Mouse (Mus musculus): ENCODE data around the gene Dmrta1. TPM values are rescaled to one million over a fixed set of nuclear protein-coding genes. Genes with fewer than 3 reads are reported as not detected.
A peak's percentile ranks its signal among the peaks of the same experiment; 100 is the strongest.

Dmrta1 gene
- polyA plus RNA-seq (2014; fragmentation: Nextera tagmentation; extraction: Ambion mirVana) = 0.09 and 0.18 TPM in 2 replicates

DNA sequence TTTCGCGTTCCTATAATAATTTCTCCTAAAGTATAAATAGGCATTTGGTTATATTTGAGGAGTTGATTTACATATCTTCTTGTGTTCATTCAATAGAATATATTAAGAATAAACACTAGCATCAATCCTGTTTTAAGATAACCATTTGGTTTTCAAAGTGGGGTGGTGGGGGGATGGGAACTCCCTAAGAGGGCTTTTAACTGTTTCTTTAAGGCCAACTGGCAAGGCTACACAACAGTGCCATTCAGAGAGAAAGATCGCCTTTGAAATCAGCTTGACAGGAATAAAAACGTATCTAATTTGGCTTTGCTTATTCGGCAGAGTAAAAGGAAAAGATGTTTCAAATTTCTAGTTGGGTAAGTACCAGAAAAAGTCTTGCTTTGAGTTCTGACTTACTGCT lies at the start of gene Dmrta1:
Dmrta1 (plus strand) TSS at position 242 of the 400 bp plus-strand sequence.
- no peaks in the 10 kb centered on the region for H3K9me3 ChIP-seq (ENCODE audit: control insufficient read depth, low read length)
- H3K27me3 ChIP-seq (ENCODE audit: control insufficient read depth, insufficient read depth, low read length) = no peaks in the 10 kb centered on the region
- H3K9ac ChIP-seq (ENCODE audit: low read depth, low read length) = no peak within 1 kb of the TSS
- no peak within 1 kb of the TSS for H3K4me2 ChIP-seq (replicated peaks; ENCODE audit: low read depth, low read length)
- H3K36me3 ChIP-seq (ENCODE audit: control insufficient read depth, insufficient read depth, low read length) = no peaks in the 10 kb centered on the region
- WGBS = 54% methylated on average over 5 of the region's 5 CpGs
- ATAC-seq (ENCODE audit: low FRiP score, low TSS enrichment) = no peak
- H3K4me3 ChIP-seq (ENCODE audit: low read length) = no peak within 1 kb of the TSS
- H3K27ac ChIP-seq (ENCODE audit: low read depth, low read length) = no peak within 1 kb of the TSS
- H3K4me1 ChIP-seq (ENCODE audit: control insufficient read depth, insufficient read depth, low read length) = no peaks in the 10 kb centered on the region

DNA sequence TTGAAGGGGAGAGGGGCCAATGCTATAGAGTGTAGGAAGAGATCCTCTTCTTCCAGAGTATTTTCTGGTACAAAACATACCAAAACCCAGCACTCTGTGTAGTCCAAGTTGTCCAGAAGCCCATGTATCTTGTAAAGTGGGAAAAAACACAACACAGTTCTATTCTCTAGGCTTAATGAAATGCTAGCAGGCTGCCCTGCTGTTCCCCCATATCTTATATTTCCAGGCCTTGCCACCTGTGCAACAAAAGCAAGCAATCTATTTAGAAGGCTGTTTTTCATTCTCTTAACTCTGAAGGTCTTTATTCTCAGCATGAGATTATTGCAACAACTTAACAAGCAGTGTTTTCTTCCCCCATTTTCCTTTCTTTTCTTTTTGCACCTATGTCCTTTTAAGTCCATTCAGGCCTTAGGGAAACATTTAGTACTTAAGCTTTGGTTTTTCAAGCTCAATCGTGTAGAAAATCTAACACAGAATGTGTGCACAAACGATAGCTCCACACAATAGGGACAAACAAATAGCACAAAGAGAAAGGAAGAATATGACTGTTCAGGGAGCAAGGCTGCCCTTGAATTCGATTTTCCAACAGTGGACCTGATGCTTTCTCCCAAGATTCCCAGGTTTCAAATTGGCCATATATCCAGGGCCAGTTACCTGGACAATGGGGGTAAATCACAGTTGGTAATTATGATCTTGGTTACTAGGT lies 48.7 kb upstream of the Dmrta1 start:
- Histone ChIP-seq H3K27me3 (ENCODE audit: control insufficient read depth, insufficient read depth, low read length) (no peaks in the 10 kb centered on the region), H3K4me3 (ENCODE audit: low read length) (no peak overlapping the region), H3K4me2 (replicated peaks; ENCODE audit: low read depth, low read length) (no peak overlapping the region), H3K4me1 (ENCODE audit: control insufficient read depth, insufficient read depth, low read length) (no peaks in the 10 kb centered on the region), H3K9me3 (ENCODE audit: control insufficient read depth, low read length) (no peaks in the 10 kb centered on the region), H3K9ac (ENCODE audit: low read depth, low read length) (no peak overlapping the region), H3K36me3 (ENCODE audit: control insufficient read depth, insufficient read depth, low read length) (no peaks in the 10 kb centered on the region), H3K27ac (ENCODE audit: low read depth, low read length) (no peak overlapping the region)
- WGBS = 77% methylated on average over 3 of the region's 3 CpGs
- no peak for ATAC-seq (ENCODE audit: low FRiP score, low TSS enrichment)

DNA sequence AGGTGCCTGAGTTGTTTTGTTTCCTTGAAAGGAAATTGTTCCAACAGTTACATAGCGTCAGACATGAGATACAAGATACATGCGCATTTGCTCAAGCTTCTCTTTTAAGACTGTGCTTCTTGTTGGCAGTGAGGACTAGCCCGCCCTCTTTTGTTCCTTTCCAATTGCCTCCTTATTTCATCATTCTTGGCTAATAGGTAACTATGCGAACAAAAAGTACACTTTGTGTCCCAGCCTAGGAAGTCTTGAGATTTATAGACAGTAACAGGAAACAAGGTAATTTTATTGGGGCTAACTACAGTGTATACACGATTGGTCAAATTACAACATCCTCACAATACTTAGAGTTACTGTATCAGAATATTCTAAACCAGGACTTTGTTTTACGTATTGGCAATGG lies 47.7 kb upstream of the Dmrta1 start:
- H3K9ac ChIP-seq (ENCODE audit: low read depth, low read length) = no peak overlapping the region
- H3K4me1 ChIP-seq (ENCODE audit: control insufficient read depth, insufficient read depth, low read length) = no peaks in the 10 kb centered on the region
- WGBS = 77% methylated on average over 6 of the region's 6 CpGs

DNA sequence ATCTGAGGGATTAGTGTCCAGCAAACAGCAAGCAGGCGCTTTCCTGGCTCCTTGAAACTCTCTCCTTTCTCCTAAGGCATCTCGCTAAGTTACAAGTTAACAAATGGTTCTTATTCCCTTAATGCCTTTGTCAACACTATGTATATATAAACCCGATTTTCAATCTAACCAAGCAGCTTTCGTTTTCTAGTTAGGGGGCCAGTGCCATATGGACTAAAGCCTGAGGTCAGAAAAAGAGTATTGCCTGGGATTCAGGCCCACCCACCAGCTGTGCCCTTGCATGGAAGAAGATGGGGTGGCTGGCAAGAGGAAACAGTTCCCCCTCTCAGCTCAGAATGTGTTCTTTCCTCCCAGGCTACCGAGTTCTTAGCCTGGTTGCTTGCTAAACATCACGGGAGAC lies 40.6 kb upstream of the Dmrta1 start:
- 58% methylated on average over 6 of the region's 6 CpGs for WGBS
- ATAC-seq (ENCODE audit: low FRiP score, low TSS enrichment) = no peak

More for the DNA sequence above, 47.7 kb upstream of the Dmrta1 start:
- no peak for ATAC-seq (ENCODE audit: low FRiP score, low TSS enrichment)
- no peak overlapping the region for H3K4me3 ChIP-seq (ENCODE audit: low read length)
- no peaks in the 10 kb centered on the region for H3K9me3 ChIP-seq (ENCODE audit: control insufficient read depth, low read length)
- no peaks in the 10 kb centered on the region for H3K36me3 ChIP-seq (ENCODE audit: control insufficient read depth, insufficient read depth, low read length)
- H3K27me3 ChIP-seq (ENCODE audit: control insufficient read depth, insufficient read depth, low read length) = no peaks in the 10 kb centered on the region
- H3K4me2 ChIP-seq (replicated peaks; ENCODE audit: low read depth, low read length) = no peak overlapping the region
- H3K27ac ChIP-seq (ENCODE audit: low read depth, low read length) = no peak overlapping the region

DNA sequence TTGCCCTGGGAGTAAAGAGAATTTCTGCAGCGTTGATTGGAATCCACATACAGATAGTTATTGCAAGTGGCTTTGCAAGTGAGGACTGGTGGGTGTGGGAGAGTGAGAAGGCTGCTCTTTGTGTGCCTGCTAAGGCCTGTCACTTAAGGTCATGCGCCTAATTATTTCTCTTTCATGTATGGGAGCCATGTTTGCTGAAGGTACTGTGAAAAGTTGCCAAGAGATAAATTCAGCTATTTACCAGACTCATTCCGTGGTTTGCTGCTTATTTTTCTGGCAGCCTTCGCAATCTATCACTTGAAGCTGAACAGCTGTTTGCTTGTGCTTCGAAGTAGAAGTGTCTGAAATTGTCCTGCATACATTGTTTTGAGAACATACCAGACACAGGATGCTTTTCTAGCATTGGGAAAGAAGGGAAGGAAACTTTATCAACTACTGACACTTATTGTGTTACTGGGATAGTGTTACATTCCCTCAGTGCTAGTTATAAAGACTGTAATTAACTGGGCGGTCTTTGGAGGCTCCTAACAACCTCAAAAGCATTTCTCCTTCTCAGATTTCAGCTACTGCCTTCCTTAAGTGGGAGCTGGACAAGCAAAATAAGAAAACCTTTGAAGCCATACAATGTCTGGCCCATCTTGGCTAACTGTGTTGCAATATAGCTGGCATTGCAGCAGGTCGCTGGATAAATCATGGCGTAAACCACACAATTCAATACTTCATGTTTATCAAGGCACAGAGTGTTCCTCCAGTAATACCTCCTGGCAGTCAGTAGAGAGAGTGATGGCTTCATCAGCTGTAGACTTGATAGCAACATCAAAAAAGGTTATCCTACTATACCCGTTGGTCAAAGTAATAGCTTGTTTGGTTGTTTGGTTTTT lies 34.8 kb upstream of the Dmrta1 start:
- H3K4me1 ChIP-seq (ENCODE audit: control insufficient read depth, insufficient read depth, low read length) = 0 out of 2 replicates have a peak, but pooled peaks cover 4% of the 10 kb centered on the region
- ATAC-seq (ENCODE audit: low FRiP score, low TSS enrichment) = peak; percentile 91

More for the DNA sequence above, 40.6 kb upstream of the Dmrta1 start:
- H3K27ac ChIP-seq (ENCODE audit: low read depth, low read length) = no peak overlapping the region
- no peak overlapping the region for H3K4me2 ChIP-seq (replicated peaks; ENCODE audit: low read depth, low read length)
- H3K27me3 ChIP-seq (ENCODE audit: control insufficient read depth, insufficient read depth, low read length) = no peaks in the 10 kb centered on the region
- no peaks in the 10 kb centered on the region for H3K9me3 ChIP-seq (ENCODE audit: control insufficient read depth, low read length)
- H3K4me3 ChIP-seq (ENCODE audit: low read length) = no peak overlapping the region
- no peaks in the 10 kb centered on the region for H3K36me3 ChIP-seq (ENCODE audit: control insufficient read depth, insufficient read depth, low read length)
- 0 out of 2 replicates have a peak, but pooled peaks cover under 1% of the 10 kb centered on the region for H3K4me1 ChIP-seq (ENCODE audit: control insufficient read depth, insufficient read depth, low read length)
- no peak overlapping the region for H3K9ac ChIP-seq (ENCODE audit: low read depth, low read length)

DNA sequence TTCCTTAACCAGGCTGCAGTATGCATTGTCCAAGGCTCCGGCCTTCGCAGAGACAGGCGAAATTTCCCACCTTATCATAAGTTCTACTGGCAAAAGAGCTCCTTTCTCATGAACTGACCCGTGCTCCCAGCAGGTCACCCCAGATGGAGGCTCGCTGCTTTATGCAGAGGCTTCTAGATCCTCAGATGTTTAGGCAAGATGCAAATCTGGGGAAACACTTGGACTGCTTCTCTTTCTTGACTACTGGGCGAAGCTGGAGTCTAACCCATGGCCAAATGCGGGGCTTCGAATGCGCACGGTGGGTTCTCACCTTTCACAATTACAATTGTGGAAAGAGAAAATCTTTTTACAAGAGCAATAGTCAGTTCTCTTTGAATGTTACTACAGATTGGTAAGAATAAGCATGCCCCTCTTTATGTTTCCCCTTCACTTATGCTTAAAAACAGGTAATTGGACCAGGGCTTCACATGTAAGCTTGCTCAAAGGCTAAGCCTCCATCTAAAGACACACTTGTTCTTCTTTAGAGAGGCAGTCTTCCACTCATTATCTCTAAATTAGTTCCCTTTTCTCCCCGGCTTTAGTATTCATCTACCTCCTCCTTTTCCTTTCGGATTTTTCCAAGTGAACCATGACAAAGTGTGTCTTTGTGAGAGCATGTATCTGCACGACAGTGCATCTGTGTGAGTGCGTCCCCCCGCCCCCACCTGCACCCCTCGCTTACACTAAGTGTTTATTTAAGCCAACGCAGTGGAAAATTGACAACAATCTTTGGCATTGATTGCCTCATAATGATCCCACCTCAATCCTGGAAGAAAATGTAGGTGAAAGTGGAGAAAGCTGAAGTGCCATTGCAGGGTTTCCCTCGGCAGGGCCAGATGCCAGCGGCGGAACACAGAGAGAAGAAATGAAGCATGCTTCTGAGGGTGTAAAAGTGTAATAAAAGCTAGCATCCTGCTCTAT lies 28.6 kb upstream of the Dmrta1 start:
- H3K4me1 ChIP-seq (ENCODE audit: control insufficient read depth, insufficient read depth, low read length) = no peaks in the 10 kb centered on the region
- 73% methylated on average over 20 of the region's 20 CpGs for WGBS

More for the DNA sequence above, 34.8 kb upstream of the Dmrta1 start:
- Histone ChIP-seq H3K27ac (ENCODE audit: low read depth, low read length) (peak overlapping the region; percentile 17; the same call in 1 of the 2 replicates), H3K4me2 (replicated peaks; ENCODE audit: low read depth, low read length) (no peak overlapping the region), H3K4me3 (ENCODE audit: low read length) (no peak overlapping the region), H3K9ac (ENCODE audit: low read depth, low read length) (no peak overlapping the region), H3K9me3 (ENCODE audit: control insufficient read depth, low read length) (no peaks in the 10 kb centered on the region), H3K27me3 (ENCODE audit: control insufficient read depth, insufficient read depth, low read length) (no peaks in the 10 kb centered on the region), H3K36me3 (ENCODE audit: control insufficient read depth, insufficient read depth, low read length) (no peaks in the 10 kb centered on the region)
- WGBS = 29% methylated on average over 9 of the region's 9 CpGs

DNA sequence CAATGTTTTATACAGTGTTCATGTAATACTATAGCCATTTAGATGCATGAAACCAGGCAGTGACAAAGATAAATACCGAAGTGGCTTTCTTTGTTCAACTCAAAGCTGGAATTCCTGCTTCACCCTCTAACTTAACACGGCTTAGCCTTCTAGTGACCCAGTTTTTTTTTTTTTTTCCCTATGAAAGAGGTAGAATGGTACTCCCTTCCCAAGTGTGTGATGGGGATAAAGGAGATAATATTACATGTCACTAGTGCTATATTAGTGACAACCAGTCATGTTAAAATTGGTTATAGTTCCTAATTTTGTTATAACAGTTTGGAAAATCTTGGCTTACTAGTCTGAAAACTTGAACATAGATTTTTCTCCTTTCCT lies 27.9 kb upstream of the Dmrta1 start:
- no peaks in the 10 kb centered on the region for H3K27me3 ChIP-seq (ENCODE audit: control insufficient read depth, insufficient read depth, low read length)
- no peaks in the 10 kb centered on the region for H3K9me3 ChIP-seq (ENCODE audit: control insufficient read depth, low read length)
- H3K36me3 ChIP-seq (ENCODE audit: control insufficient read depth, insufficient read depth, low read length) = no peaks in the 10 kb centered on the region
- 66% methylated on average over 2 of the region's 2 CpGs for WGBS
- H3K4me1 ChIP-seq (ENCODE audit: control insufficient read depth, insufficient read depth, low read length) = no peaks in the 10 kb centered on the region
- no peak overlapping the region for H3K9ac ChIP-seq (ENCODE audit: low read depth, low read length)
- no peak overlapping the region for H3K27ac ChIP-seq (ENCODE audit: low read depth, low read length)
- ATAC-seq (ENCODE audit: low FRiP score, low TSS enrichment) = no peak
- no peak overlapping the region for H3K4me3 ChIP-seq (ENCODE audit: low read length)
- no peak overlapping the region for H3K4me2 ChIP-seq (replicated peaks; ENCODE audit: low read depth, low read length)

More for the DNA sequence above, 28.6 kb upstream of the Dmrta1 start:
- H3K9ac ChIP-seq (ENCODE audit: low read depth, low read length) = no peak overlapping the region
- H3K9me3 ChIP-seq (ENCODE audit: control insufficient read depth, low read length) = no peaks in the 10 kb centered on the region
- H3K36me3 ChIP-seq (ENCODE audit: control insufficient read depth, insufficient read depth, low read length) = no peaks in the 10 kb centered on the region
- no peaks in the 10 kb centered on the region for H3K27me3 ChIP-seq (ENCODE audit: control insufficient read depth, insufficient read depth, low read length)
- ATAC-seq (ENCODE audit: low FRiP score, low TSS enrichment) = no peak
- no peak overlapping the region for H3K4me2 ChIP-seq (replicated peaks; ENCODE audit: low read depth, low read length)
- no peak overlapping the region for H3K27ac ChIP-seq (ENCODE audit: low read depth, low read length)
- H3K4me3 ChIP-seq (ENCODE audit: low read length) = no peak overlapping the region

DNA sequence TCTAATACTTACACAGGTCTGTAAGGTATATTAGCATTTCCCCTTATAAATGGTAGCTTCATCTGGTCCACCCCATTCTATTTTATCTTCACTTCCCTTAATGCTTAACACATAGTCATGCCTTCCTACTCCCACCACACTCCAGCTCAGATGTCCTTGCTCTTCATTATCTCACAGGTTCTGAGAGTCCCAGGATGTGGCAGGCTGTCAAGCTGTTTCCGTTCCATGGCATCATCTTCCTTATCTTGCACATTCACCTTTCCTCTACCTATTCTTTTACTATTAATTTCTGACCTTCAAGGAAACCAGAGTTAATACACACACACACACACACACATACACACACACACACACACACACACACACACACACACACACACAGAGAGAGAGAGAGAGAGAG lies 27.5 kb upstream of the Dmrta1 start:
- no peaks in the 10 kb centered on the region for H3K9me3 ChIP-seq (ENCODE audit: control insufficient read depth, low read length)
- no peaks in the 10 kb centered on the region for H3K27me3 ChIP-seq (ENCODE audit: control insufficient read depth, insufficient read depth, low read length)
- no peak overlapping the region for H3K4me2 ChIP-seq (replicated peaks; ENCODE audit: low read depth, low read length)
- no peaks in the 10 kb centered on the region for H3K36me3 ChIP-seq (ENCODE audit: control insufficient read depth, insufficient read depth, low read length)
- no peak overlapping the region for H3K27ac ChIP-seq (ENCODE audit: low read depth, low read length)
- no peak overlapping the region for H3K4me3 ChIP-seq (ENCODE audit: low read length)
- no peaks in the 10 kb centered on the region for H3K4me1 ChIP-seq (ENCODE audit: control insufficient read depth, insufficient read depth, low read length)
- ATAC-seq (ENCODE audit: low FRiP score, low TSS enrichment) = no peak
- H3K9ac ChIP-seq (ENCODE audit: low read depth, low read length) = no peak overlapping the region
- 83% methylated on average over 1 of the region's 1 CpGs for WGBS
